Mouse (Mus musculus) ovary, postnatal 36 days (tissue): ENCODE data around the gene Plpp1.

Source experiments
- DNase-seq: peaks from one replicate; pipeline ENCODE4 v3.0.0; 2022; ENCODE audit warnings: low spot score, mixed read lengths

Gene Plpp1

GRCm38 (mm10) chr13:112818125-112818524, 17.5 kb downstream of the Plpp1 start:
- DNase-seq = no peak

DNA sequence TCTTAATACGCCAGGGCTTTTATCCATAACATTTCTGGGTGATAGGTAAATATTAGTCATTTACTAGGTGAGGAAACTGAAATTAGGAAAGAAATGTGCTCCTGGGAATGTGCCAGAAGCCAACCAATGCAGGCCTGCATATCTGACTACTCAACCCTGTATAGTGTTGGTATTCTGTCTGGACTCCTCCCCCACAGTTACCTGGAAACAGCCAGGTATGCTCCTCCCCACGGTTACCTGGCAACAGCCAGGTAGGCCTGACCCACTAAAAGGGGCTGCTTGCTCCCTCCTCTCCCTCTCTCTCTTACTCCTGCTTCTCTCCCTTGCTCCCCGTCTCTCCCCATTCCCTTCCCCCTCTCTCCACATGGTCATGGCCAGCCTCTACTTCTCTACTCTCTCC, 21.8 kb downstream of the Plpp1 start:
- no peak for DNase-seq

- DNase-seq = no peak
Measured at GRCm38 (mm10) chr13:112823236-112823910, 22.8 kb downstream of the Plpp1 start.

- DNase-seq = no peak
Measured at GRCm38 (mm10) chr13:112823911-112824648, 23.5 kb downstream of the Plpp1 start.

DNA sequence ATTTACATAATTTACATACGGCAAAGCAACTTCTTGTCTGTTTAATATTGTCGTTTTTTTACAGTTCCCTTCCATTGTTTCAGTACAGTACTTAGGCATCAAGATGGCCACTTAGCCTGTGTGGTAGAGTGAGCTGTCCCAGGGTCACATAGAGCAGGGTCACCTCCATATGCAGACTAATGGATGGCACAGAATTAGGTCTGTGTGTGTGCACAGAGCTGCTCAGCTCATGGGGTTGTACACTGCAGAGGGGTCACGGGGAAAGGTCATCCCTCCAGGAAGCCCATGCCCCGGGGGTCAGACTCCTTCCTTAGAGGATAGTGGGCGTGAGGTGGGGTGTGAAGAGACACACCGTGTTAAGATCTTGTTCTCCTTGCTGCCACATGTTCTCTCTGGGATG, 24.9 kb downstream of the Plpp1 start:
- no peak for DNase-seq

- no peak for DNase-seq
Measured at GRCm38 (mm10) chr13:112829619-112830018, 29.0 kb downstream of the Plpp1 start.

DNA sequence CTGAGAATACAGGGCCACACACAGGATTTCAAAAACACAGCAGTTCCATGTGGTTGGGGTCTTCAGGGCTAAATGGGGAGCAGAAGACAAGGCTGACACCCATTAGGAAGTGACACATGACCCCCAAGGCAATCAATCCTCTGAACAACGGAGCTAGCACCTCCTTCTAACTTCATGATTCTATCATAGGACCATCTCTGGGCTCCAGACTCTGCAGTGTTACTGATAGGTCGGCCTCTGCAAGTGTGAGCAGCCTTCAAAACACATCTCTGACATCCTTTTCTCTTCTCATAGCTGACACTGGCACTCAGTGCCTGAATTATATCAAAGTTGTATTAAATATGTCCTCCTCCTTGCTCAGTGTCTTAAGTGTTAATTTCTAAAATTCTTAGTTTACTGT, 32.0 kb downstream of the Plpp1 start:
- DNase-seq = no peak

DNA sequence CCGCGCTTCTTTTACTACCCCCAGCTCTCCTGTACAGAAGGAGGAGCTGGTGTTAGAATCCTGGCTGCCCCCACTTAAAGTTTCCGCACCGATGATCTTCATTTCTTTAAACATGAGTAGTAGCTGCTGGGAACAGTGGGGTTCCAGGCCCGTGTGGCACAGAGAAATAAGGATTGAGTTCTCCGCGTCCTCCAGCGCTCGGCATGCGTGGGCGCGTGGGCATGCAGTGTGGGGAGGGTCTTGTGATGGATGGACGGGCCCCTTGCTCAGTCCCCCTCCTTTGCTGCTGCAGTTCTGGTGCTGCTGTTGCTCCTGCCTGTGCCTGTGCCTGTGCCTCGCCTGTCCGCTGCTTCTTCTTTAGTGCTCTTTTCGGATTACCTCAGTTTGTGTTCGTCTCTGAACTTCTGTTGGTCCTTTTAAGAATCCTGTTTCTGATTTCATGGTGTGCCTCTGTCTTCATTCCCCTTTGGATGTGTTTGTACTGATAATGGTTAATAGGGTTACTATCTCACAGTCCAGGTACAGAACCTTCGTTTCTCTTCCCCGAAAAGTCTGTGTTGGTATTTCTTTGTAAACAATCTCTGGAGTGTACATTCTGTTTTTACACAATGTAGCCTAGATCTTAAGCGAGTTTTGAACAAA, 32.8 kb downstream of the Plpp1 start:
- no peak for DNase-seq

GRCm38 (mm10) chr13:112833895-112834263, 33.3 kb downstream of the Plpp1 start:
- no peak for DNase-seq

GRCm38 (mm10) chr13:112835113-112835512, 34.5 kb downstream of the Plpp1 start:
- DNase-seq = no peak

DNA sequence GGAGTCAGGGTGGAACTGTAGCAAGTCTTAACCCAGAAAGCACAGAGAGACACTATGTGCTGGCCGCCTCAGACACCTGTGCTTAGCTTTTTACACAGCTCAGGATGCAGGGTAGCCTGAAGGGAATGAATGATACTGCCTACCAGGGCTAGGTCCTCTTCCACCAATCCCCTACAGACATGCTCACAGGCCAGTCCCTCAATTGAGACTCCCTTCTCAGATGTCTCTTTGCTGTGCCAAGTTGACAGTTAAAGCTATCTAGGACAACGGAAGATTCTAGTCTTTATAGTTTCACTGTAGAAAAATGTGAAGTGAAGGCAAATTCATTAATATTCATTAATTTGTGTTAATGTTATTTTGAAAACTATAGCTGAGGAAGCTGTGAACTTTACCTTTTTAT, 36.4 kb downstream of the Plpp1 start:
- DNase-seq = no peak

GRCm38 (mm10) chr13:112837621-112838155, 37.1 kb downstream of the Plpp1 start:
- DNase-seq = no peak

GRCm38 (mm10) chr13:112838562-112839232, 38.1 kb downstream of the Plpp1 start:
- DNase-seq = no peak

DNA sequence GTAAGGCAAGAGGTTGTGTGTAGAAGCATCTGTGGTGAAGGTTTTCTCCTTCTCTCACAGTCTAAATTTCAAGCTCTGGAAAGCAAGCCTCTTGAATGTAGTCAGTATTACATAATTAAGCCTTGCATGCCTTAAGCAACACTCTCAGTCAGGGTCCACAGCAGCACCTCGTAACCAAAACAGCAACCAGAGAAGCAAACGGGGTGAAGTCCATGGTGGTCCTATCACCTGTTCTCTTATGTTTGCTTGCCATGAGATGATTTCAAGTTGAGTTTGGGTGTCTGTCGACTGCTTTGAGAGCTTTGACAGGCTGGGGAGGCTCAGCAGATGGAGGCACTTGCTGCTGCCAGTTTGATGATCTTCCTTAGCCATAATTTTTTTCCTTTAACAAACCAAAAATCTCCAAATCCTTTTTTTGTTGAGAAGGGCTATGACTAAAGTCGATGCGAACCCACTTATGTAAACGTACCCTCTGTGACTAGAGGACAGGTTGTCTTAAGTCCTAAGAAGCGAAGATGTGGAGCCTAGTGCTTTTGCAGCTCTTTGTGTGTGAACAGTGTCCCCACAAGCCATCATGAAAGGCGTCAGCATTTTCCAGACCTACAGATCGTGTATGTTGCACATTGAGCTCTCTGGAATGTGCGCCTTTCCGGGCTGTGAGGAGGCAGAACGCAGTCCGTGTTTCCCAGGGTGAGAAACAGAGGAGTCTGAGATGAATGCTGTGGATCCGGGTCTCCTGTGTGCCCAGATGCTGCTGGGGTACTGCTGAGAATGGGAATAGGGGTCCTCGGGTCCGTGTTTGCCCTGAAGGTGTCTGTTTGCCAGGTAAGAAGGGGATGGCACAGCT, 39.9 kb downstream of the Plpp1 start:
- no peak for DNase-seq

GRCm38 (mm10) chr13:112845931-112846330, 45.3 kb downstream of the Plpp1 start:
- DNase-seq = no peak

DNA sequence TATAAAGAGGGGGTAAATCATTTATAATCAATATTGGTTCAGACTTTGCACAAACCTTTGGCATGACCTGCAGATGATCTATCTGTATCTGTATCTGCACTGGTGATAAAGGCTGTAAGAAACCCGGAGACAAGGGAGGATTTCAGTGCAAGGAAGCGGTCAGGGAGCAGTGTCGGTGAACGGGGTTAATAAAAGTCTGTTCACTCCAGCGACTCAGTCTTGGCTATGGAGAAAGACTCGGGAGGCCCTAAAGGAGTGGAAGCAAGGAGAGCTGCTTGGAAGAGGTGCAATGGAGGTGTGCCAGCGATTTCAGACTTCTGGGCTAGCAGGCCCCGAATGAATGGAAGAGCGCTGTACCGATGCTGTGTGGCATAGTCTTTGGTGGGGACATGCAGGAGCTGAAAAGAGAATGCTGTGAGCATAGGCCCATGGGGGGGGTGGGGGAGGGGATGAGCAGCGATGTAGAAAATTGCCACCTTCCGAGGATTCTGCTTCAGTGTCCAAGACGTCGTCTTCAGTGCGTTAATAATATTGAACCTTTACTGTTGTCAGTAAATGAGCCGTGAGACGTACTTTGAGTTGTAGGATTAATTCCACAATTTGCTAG, 53.2 kb downstream of the Plpp1 start:
- no peak for DNase-seq

DNA sequence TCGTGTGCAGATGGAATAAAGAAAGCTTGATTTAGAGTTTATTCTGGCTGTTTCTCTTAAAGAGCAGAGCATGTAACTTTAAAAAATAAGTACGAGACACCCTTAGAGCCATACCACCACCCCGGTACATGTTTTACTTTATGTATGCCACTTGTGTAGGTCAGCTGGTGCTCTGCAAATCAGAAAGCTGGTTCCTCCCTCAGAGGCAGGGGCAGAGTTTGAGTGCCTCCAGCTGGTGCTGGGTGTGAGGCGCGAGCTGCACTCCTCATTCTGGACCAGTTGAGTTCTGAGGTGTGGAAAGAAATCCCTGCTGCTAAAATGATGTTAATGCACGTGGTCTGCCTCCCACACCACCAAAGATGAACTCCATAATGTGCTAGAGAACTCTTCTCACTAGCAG, 53.8 kb downstream of the Plpp1 start:
- DNase-seq = no peak

GRCm38 (mm10) chr13:112857921-112858320, 57.3 kb downstream of the Plpp1 start:
- no peak for DNase-seq

GRCm38 (mm10) chr13:112859574-112860134, 59.1 kb downstream of the Plpp1 start:
- DNase-seq = no peak

GRCm38 (mm10) chr13:112860370-112860769, 59.8 kb downstream of the Plpp1 start:
- DNase-seq = no peak

- no peak for DNase-seq
Measured at GRCm38 (mm10) chr13:112860911-112861310, 60.3 kb downstream of the Plpp1 start.
